Mouse (Mus musculus): ENCODE data around the gene Usp2. TPM values are rescaled to one million over a fixed set of nuclear protein-coding genes. Genes with fewer than 3 reads are reported as not detected.

Gene Usp2
- total and polyA plus RNA-seq, 3 experiments = 2.1 to 2.3 (median 2.2) TPM

GRCm38 (mm10) chr9:44093612-44094503 lies 27.0 kb downstream of the Usp2 start (continued):
- TF ChIP-seq NELFE (IDR thresholded peaks at IDR 0.05; ENCODE audit: low read depth, low read length) = no peak
- TF ChIP-seq ETS1 (conservative IDR thresholded peaks at IDR 0.05; ENCODE audit: low read depth, low read length) = peak; percentile 50; the same call in 1 of the 2 replicates
- TF ChIP-seq ZMIZ1 (IDR thresholded peaks at IDR 0.05; ENCODE audit: low read depth, low read length) = no peak
- TF ChIP-seq ZC3H11A (IDR thresholded peaks at IDR 0.05; ENCODE audit: low read depth, low read length) = peak; percentile 70
- no peak for TF ChIP-seq JUND (conservative IDR thresholded peaks at IDR 0.05; ENCODE audit: low read depth, low read length)
- no peak for TF ChIP-seq POLR2A (IDR thresholded peaks at IDR 0.05; ENCODE audit: low read depth, low read length)
- TF ChIP-seq SMC3 (IDR thresholded peaks at IDR 0.05; ENCODE audit: low read depth, low read length) = peak; percentile 96
- TF ChIP-seq MEF2A (IDR thresholded peaks at IDR 0.05; ENCODE audit: borderline replicate concordance, low read depth, low read length) = peak; percentile 74
- TF ChIP-seq CHD2 (IDR thresholded peaks at IDR 0.05; ENCODE audit: low read length) = no peak
- no peak for TF ChIP-seq POLR2AphosphoS2 (IDR thresholded peaks at IDR 0.05; ENCODE audit: low read depth, low read length)
- no peak for TF ChIP-seq E2F4 (IDR thresholded peaks at IDR 0.05; ENCODE audit: insufficient replicate concordance, low read depth, low read length)
- no peak for TF ChIP-seq TBP (conservative IDR thresholded peaks at IDR 0.05; ENCODE audit: low read depth, low read length)

- in situ Hi-C loops (cut with MboI; ENCODE audit: low pct_ligation_motif_present, low pct_unique_long_range_greater_than_20kb, low sequenced_read_pairs) (no loop called here), dilution Hi-C loops (cut with MboI; ENCODE audit: extremely low pct_ligation_motif_present, extremely low pct_unique_long_range_greater_than_20kb, low sequenced_read_pairs) (no loop called here)
- Histone ChIP-seq H3K27me3 (replicated peaks) (no peaks in the 10 kb centered on the region), H3K9ac (ENCODE audit: insufficient read depth, low read depth) (no peak overlapping the region), H3K4me2 (ENCODE audit: insufficient read depth, low read depth, poor library complexity, severe bottlenecking) (no peak overlapping the region), H3K9me3 (replicated peaks; ENCODE audit: low read length) (no peaks in the 10 kb centered on the region), H3K36me3 (replicated peaks in 1 of 2; ENCODE audit: control insufficient read depth in 1 of 2, insufficient read depth in 1 of 2, low read length in 1 of 2) (peaks cover 3 to 35% of the 10 kb centered on the region in 2 experiments), H3K79me2 (replicated peaks; ENCODE audit: control insufficient read depth, extremely low read depth, insufficient read depth, poor library complexity, severe bottlenecking) (no peaks in the 10 kb centered on the region), H3K27ac (ENCODE audit: insufficient read depth, low read depth) (no peak overlapping the region), H3K4me3 (replicated peaks in 1 of 3; ENCODE audit: low read depth in 2 of 3, low read length in 2 of 3, poor library complexity in 1 of 3) (no peak overlapping the region), H3K4me1 (ENCODE audit: control insufficient read depth in 1 of 2, insufficient read depth in 2 of 2) (peaks cover 2 to 27% of the 10 kb centered on the region in 2 experiments; a peak in 3 of 4 replicates)
- DNase-seq (ENCODE audit: extremely low read depth) = no peak
- 0 out of 2 replicates have a peak, but pooled peaks have one; percentile 2 for TF ChIP-seq SIN3A (IDR thresholded peaks at IDR 0.05; ENCODE audit: low read length)
- TF ChIP-seq MYC (IDR thresholded peaks at IDR 0.05; ENCODE audit: low read depth, low read length) = no peak
Measured at GRCm38 (mm10) chr9:44094737-44095136, 27.9 kb downstream of the Usp2 start.

DNA sequence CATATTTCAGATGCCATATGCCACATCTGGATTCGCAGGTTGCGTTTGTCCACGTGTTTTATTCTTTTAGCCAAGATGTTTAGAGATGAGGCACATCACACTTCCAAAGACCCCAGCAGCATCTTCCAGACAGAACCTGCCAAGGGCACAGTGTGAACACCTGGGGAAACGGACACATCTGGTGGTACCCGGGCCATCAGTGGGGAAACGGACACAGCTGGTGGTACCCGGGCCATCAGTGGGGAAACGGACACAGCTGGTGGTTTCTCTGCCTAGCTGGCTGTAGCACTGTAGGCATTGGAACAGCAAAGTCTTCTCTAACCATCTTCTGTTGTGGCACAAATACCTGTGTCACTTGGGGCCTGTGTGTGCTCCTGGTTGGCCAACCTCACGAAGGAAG lies 29.0 kb downstream of the Usp2 start:
- H3K4me3 ChIP-seq (replicated peaks in 1 of 3; ENCODE audit: low read depth in 2 of 3, low read length in 2 of 3, poor library complexity in 1 of 3) = no peak overlapping the region
- peaks cover 3 to 41% of the 10 kb centered on the region in 2 experiments for H3K36me3 ChIP-seq (replicated peaks in 1 of 2; ENCODE audit: control insufficient read depth in 1 of 2, insufficient read depth in 1 of 2, low read length in 1 of 2)
- no peak overlapping the region for H3K4me2 ChIP-seq (ENCODE audit: insufficient read depth, low read depth, poor library complexity, severe bottlenecking)
- dilution Hi-C loops (cut with MboI; ENCODE audit: extremely low pct_ligation_motif_present, extremely low pct_unique_long_range_greater_than_20kb, low sequenced_read_pairs) = no loop called here
- in situ Hi-C loops (cut with MboI; ENCODE audit: low pct_ligation_motif_present, low pct_unique_long_range_greater_than_20kb, low sequenced_read_pairs) = no loop called here
- no peak overlapping the region for H3K9ac ChIP-seq (ENCODE audit: insufficient read depth, low read depth)
- no peak for TF ChIP-seq MAFK (IDR thresholded peaks at IDR 0.05; ENCODE audit: insufficient replicate concordance, low read length)
- TF ChIP-seq ETS1 (conservative IDR thresholded peaks at IDR 0.05; ENCODE audit: low read depth, low read length) = no peak
- TF ChIP-seq MAX (IDR thresholded peaks at IDR 0.05; ENCODE audit: low read length) = no peak
- TF ChIP-seq TBP (conservative IDR thresholded peaks at IDR 0.05; ENCODE audit: low read depth, low read length) = no peak
- no peak for TF ChIP-seq CHD2 (IDR thresholded peaks at IDR 0.05; ENCODE audit: low read length)
- TF ChIP-seq USF2 (conservative IDR thresholded peaks at IDR 0.05; ENCODE audit: low read depth, low read length) = no peak
- no peak for TF ChIP-seq KAT2A (IDR thresholded peaks at IDR 0.05; ENCODE audit: insufficient replicate concordance, low read length)
- no peak for TF ChIP-seq CHD1 (IDR thresholded peaks at IDR 0.05; ENCODE audit: low read depth, low read length)
- TF ChIP-seq CTCF (conservative IDR thresholded peaks at IDR 0.05 in 1 of 2, IDR thresholded peaks at IDR 0.05 in 1 of 2; ENCODE audit: low read depth in 2 of 2, low read length in 2 of 2) = no peak
- TF ChIP-seq ELF1 (IDR thresholded peaks at IDR 0.05; ENCODE audit: low read depth, low read length) = no peak
- no peak for TF ChIP-seq JUND (conservative IDR thresholded peaks at IDR 0.05; ENCODE audit: low read depth, low read length)
- no peak for TF ChIP-seq GABPA (IDR thresholded peaks at IDR 0.05; ENCODE audit: insufficient replicate concordance, low read depth, low read length)
- TF ChIP-seq POLR2AphosphoS2 (IDR thresholded peaks at IDR 0.05; ENCODE audit: low read depth, low read length) = no peak
- no peak for TF ChIP-seq IRF4 (IDR thresholded peaks at IDR 0.05; ENCODE audit: low read depth, low read length)
- TF ChIP-seq POLR2A (IDR thresholded peaks at IDR 0.05; ENCODE audit: low read depth, low read length) = no peak
- no peak for TF ChIP-seq UBTF (IDR thresholded peaks at IDR 0.05; ENCODE audit: low read depth, low read length)
- no peak for TF ChIP-seq NELFE (IDR thresholded peaks at IDR 0.05; ENCODE audit: low read depth, low read length)
- no peak for TF ChIP-seq EP300 (IDR thresholded peaks at IDR 0.05; ENCODE audit: low read length)
- no peaks in the 10 kb centered on the region for H3K9me3 ChIP-seq (replicated peaks; ENCODE audit: low read length)
- H3K27ac ChIP-seq (ENCODE audit: insufficient read depth, low read depth) = no peak overlapping the region
- no peaks in the 10 kb centered on the region for H3K79me2 ChIP-seq (replicated peaks; ENCODE audit: control insufficient read depth, extremely low read depth, insufficient read depth, poor library complexity, severe bottlenecking)
- H3K27me3 ChIP-seq (replicated peaks) = no peaks in the 10 kb centered on the region
- H3K4me1 ChIP-seq (ENCODE audit: control insufficient read depth in 1 of 2, insufficient read depth in 2 of 2) = peaks cover 2 to 21% of the 10 kb centered on the region in 2 experiments; a peak in 2 of 4 replicates
- DNase-seq (ENCODE audit: extremely low read depth) = no peak

Data from CH12.LX (cell line).